Mouse (Mus musculus): ENCODE measurements around the gene Gdf5. TPM values are rescaled to one million over a fixed set of nuclear protein-coding genes. Genes with fewer than 3 reads are reported as not detected.
A peak's percentile ranks its signal among the peaks of the same experiment; 100 is the strongest.
"Not testable (repeated sequence)": the region's sequence is repeated elsewhere in the genome, so short reads cannot be mapped to it uniquely, and the experiment has no call there.

Gene Gdf5
- polyA plus RNA-seq, 1 experiment from 2014 or later: 1.6 TPM

- Histone ChIP-seq H3K27me3 (ENCODE audit: control insufficient read depth, insufficient read depth, low read length) (no peaks in the 10 kb centered on the region), H3K4me1 (replicated peaks; ENCODE audit: control insufficient read depth, insufficient read depth) (peaks cover 2% of the 10 kb centered on the region; the same call in 1 of the 2 replicates), H3K4me2 (replicated peaks; ENCODE audit: low read depth) (no peak overlapping the region), H3K9ac (ENCODE audit: low read length) (no peak overlapping the region), H3K4me3 (ENCODE audit: low read depth, low read length) (no peak overlapping the region), H3K36me3 (ENCODE audit: control insufficient read depth, insufficient read depth, low read length) (no peaks in the 10 kb centered on the region), H3K9me3 (ENCODE audit: control insufficient read depth, low read length) (no peaks in the 10 kb centered on the region), H3K27ac (replicated peaks) (no peak overlapping the region)
- 55% methylated on average over 7 of the region's 7 CpGs for WGBS
- DNase-seq (ENCODE audit: low spot score) (no peak), ATAC-seq (ENCODE audit: low FRiP score, low TSS enrichment) (no peak)
- TF ChIP-seq EP300 (optimal IDR thresholded peaks at IDR 0.05) (no peak), CTCF (IDR thresholded peaks at IDR 0.05; ENCODE audit: low read depth) (no peak)
Measured at GRCm38 (mm10) chr2:155939897-155940529, 5.2 kb downstream of the Gdf5 start.

DNA sequence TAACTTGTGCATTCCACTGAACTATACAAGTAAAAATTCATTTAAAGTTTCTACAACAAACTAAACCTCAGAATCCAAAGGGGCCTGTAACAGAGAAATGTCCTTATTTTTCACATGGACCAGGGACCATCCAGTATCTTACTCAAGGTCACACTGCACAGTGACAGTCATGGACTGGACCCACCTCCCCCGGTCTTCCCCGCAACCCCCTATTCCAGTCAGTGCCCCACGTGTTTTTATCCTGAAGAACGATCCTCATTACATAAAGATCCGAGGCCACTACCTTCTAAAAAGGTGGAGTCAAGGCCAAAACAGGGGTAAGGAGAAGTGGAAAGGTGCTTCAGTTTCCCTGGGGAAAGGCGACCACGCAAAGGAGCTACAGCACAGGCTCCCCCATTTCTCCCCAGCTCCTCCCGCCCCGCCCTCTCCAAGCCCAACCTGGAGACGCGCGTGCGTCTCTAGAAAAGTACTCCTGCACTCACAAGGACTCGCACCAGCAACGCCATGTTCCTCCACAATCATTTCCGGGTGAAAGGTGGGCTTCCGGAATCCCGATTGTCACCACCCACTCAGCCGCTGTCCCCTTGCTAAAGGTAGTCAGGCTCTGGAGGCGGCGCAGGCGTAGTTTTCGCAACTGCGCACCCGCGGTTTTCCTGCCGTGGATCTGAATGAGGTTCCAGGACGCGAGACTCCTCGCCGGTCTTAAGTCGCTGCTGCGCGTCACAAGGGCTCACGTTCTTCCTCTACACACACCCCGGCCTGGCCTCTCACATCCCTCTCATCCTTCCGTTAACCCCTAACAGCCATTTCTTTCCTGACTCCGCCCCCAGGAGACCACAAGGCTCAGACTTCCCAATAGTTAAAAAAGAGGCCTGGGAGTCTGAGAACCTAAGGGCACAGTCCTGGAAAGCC is 15.4 kb downstream of the Gdf5 start, which contains the start of gene Uqcc1:
Gene Uqcc1 (minus strand): TSS at position 780 of the 912 bp plus-strand sequence.
- ATAC-seq (ENCODE audit: low FRiP score, low TSS enrichment): peak; percentile 94
- peaks cover 5% of the 10 kb centered on the region; the same call in 1 of the 2 replicates for H3K4me1 ChIP-seq (replicated peaks; ENCODE audit: control insufficient read depth, insufficient read depth)
- H3K27me3 ChIP-seq (ENCODE audit: control insufficient read depth, insufficient read depth, low read length): no peaks in the 10 kb centered on the region
- H3K9ac ChIP-seq (ENCODE audit: low read length): peak within 1 kb of the TSS; percentile 67
- DNase-seq (ENCODE audit: low spot score): peak; percentile 91
- H3K9me3 ChIP-seq (ENCODE audit: control insufficient read depth, low read length): no peaks in the 10 kb centered on the region
- TF ChIP-seq EP300 (optimal IDR thresholded peaks at IDR 0.05): no peak
- TF ChIP-seq CTCF (IDR thresholded peaks at IDR 0.05; ENCODE audit: low read depth): no peak
- WGBS: under 1% methylated on average over 38 of the region's 38 CpGs
- no peaks in the 10 kb centered on the region for H3K36me3 ChIP-seq (ENCODE audit: control insufficient read depth, insufficient read depth, low read length)
- H3K27ac ChIP-seq (replicated peaks): peak within 1 kb of the TSS; percentile 90
- H3K4me3 ChIP-seq (ENCODE audit: low read depth, low read length): peak within 1 kb of the TSS; percentile 65
- peak within 1 kb of the TSS; percentile 75 for H3K4me2 ChIP-seq (replicated peaks; ENCODE audit: low read depth)

GRCm38 (mm10) chr2:155928711-155929345 is 16.3 kb downstream of the Gdf5 start:
- peak overlapping the region; percentile 90; the same call in 1 of the 2 replicates for H3K27ac ChIP-seq (replicated peaks)
- H3K9me3 ChIP-seq (ENCODE audit: control insufficient read depth, low read length): no peaks in the 10 kb centered on the region
- no peak for DNase-seq (ENCODE audit: low spot score)
- no peak overlapping the region; the same call in 1 of the 2 replicates for H3K9ac ChIP-seq (ENCODE audit: low read length)
- H3K4me2 ChIP-seq (replicated peaks; ENCODE audit: low read depth): peak overlapping the region; percentile 75
- no peaks in the 10 kb centered on the region for H3K27me3 ChIP-seq (ENCODE audit: control insufficient read depth, insufficient read depth, low read length)
- H3K4me3 ChIP-seq (ENCODE audit: low read depth, low read length): peak overlapping the region; percentile 65
- WGBS: 70% methylated on average over 7 of the region's 7 CpGs
- H3K4me1 ChIP-seq (replicated peaks; ENCODE audit: control insufficient read depth, insufficient read depth): peaks cover 5% of the 10 kb centered on the region; the same call in 1 of the 2 replicates
- no peak for TF ChIP-seq EP300 (optimal IDR thresholded peaks at IDR 0.05)
- H3K36me3 ChIP-seq (ENCODE audit: control insufficient read depth, insufficient read depth, low read length): no peaks in the 10 kb centered on the region
- ATAC-seq (ENCODE audit: low FRiP score, low TSS enrichment): no peak

DNA sequence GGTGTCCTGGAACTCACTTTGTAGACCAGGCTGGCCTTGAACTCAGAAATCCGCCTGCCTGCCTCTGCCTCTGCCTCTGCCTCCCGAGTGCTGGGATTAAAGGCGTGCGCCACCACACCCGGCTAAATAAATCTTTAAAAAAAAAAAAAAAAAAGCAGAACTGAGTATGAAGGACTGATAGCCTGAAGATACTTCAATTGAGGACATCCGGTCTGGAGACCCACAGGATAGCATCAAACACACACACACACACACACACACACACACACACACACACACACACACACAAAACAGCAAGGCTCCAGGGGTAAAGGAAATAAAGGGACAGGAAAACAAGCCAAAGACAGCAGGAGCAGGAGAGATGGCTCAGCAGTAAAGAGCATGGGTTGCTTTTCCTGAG is 20.0 kb downstream of the Gdf5 start:
- WGBS: 86% methylated on average over 6 of the region's 6 CpGs
- not testable (repeated sequence) for H3K27ac ChIP-seq (replicated peaks); H3K4me2 ChIP-seq (replicated peaks; ENCODE audit: low read depth); H3K9me3 ChIP-seq (ENCODE audit: control insufficient read depth, low read length); H3K4me3 ChIP-seq (ENCODE audit: low read depth, low read length); DNase-seq (ENCODE audit: low spot score); H3K36me3 ChIP-seq (ENCODE audit: control insufficient read depth, insufficient read depth, low read length); H3K9ac ChIP-seq (ENCODE audit: low read length); H3K4me1 ChIP-seq (replicated peaks; ENCODE audit: control insufficient read depth, insufficient read depth); H3K27me3 ChIP-seq (ENCODE audit: control insufficient read depth, insufficient read depth, low read length); ATAC-seq (ENCODE audit: low FRiP score, low TSS enrichment)

- no peak for ATAC-seq (ENCODE audit: low FRiP score, low TSS enrichment)
- H3K27ac ChIP-seq (replicated peaks): no peak overlapping the region
- whole genome bisulfite sequencing: 96% methylated on average over 7 of the region's 7 CpGs
- no peak for DNase-seq (ENCODE audit: low spot score)
- TF ChIP-seq EP300 (optimal IDR thresholded peaks at IDR 0.05): no peak
- TF ChIP-seq CTCF (IDR thresholded peaks at IDR 0.05; ENCODE audit: low read depth): no peak
- no peak overlapping the region for H3K4me2 ChIP-seq (replicated peaks; ENCODE audit: low read depth)
- no peaks in the 10 kb centered on the region for H3K27me3 ChIP-seq (ENCODE audit: control insufficient read depth, insufficient read depth, low read length)
- peaks cover 6% of the 10 kb centered on the region; the same call in 1 of the 2 replicates for H3K36me3 ChIP-seq (ENCODE audit: control insufficient read depth, insufficient read depth, low read length)
- H3K4me3 ChIP-seq (ENCODE audit: low read depth, low read length): no peak overlapping the region
- H3K4me1 ChIP-seq (replicated peaks; ENCODE audit: control insufficient read depth, insufficient read depth): no peaks in the 10 kb centered on the region
- no peak overlapping the region for H3K9ac ChIP-seq (ENCODE audit: low read length)
- H3K9me3 ChIP-seq (ENCODE audit: control insufficient read depth, low read length): no peaks in the 10 kb centered on the region
Measured at GRCm38 (mm10) chr2:155923143-155923542, 22.0 kb downstream of the Gdf5 start.

Data from stomach, postnatal 0 days (tissue).